Mouse (Mus musculus) right cerebral cortex, postnatal 10 days (tissue): ENCODE measurements around the gene Card19.

Source experiments
- DNase-seq, 2 experiments: peaks; one replicate each; pipeline ENCODE4 v3.0.0; 2021; ENCODE audit warnings: low spot score in 2 of 2

Card19 gene

DNA sequence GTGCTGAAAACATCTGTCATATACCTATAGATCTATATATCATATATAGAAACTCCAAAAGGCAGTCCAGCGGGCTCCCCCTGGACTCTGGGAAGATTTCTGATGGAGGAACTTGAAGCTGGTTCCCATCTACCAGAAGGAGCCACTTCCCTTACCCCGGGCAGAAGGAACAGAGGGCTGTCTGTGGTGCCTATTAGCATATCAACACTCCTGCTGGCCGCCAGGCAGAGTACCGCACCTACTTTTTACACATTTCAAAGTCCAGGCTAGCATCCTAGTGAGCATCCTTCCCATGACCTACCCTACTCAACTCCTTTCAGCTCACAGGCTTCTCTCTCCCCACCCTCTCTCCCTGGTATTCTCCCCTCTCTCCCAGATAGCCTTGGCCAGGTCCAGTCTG, 9.8 kb upstream of the Card19 start:
- no peak for DNase-seq

DNA sequence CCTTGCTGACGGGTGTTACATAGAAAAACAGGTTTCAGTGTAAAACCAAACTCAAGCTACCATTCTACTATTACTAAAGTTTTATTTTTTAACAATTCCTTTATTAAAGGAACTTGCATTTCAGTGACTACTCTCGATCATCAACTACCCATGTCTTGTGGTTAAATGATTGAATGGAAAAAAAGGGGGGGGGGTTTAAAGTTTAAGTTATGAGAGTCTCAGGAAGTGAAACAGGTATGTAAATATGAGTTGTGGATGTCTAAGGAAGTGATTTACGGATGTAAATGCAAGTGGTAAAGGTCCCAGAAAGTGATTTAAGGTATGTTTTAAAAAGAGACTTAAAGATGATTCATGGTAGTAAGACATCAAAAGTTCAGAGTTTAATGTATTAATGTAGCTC, 9.3 kb upstream of the Card19 start:
- DNase-seq = no peak

DNA sequence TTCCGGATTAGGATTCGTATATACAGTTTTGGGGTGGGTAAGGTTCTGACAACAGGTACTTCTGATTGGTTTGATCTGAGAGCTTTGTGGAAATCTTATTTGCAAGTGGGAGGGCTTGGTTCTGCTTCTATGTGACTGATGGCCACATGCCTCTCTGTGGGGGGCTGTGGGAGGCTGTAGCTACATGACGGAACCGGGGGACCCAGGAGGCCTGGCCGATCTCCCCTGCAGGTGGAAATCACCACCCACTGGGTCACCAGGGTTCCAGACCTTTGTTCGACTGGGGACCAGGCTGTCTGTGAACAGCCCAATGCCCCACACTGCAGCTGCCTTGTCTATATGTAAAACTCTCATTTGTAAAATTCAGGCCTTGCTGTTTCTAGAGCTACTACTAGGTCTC, 8.9 kb upstream of the Card19 start:
- no peak for DNase-seq

DNA sequence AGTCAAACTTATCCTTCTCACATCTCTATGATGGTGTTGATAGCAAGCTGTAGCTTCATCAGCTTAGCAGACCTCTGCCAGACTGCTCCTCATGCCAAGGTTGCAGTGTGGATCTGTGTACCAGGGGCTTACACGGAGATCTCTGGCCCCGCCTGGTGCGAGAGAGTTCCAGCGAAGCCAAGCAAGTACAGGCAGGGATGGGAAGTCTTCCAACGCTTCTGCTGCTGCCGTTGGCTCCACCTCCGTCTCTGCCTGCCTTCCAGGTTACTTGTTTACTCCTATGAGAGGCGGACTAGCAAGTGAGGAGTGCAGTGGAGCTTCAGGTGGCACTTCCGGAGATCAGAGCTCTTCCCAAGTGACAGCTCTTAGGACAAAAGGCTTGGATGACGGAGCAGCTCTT, 8.5 kb upstream of the Card19 start:
- no peak for DNase-seq

DNA sequence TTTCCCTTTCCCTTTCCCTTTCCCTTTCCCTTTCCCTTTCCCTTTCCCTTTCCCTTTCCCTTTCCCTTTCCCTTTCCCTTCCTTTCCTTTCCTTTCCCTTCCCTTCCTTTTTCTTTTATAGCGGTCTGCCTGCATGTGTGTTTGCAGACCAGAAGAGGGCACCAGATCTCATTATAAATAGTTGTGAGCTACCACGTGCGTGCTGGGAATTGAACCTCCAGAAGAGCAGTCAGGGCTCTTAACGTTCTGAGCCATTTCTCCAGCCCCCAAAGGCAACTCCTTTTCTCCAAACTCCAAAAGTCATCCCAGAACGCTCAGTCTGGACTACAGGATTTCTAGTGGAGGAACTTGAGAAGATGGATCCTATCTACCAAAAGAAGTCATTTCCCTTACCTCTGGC, 5.1 kb upstream of the Card19 start:
- no peak for DNase-seq

DNA sequence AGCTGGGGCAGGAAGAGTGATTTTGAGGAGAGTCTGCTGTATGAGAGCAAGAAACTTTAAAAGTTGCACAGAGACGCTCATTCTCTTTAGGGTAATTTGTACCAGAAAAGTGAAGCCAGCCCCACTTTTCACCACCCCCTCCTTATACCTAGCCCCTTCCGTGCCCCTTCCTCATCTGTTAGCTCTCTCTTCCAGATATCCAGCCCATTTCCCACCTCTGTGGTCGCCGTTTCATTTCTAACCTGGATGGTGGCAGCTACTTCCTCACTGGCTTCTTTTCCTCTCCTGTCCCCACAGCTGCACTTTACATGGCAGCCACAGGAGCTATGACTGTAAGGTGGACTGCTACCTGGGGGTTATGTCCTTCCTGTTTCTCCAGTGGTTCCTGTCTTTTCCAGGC, 3.5 kb upstream of the Card19 start:
- no peak for DNase-seq

DNA sequence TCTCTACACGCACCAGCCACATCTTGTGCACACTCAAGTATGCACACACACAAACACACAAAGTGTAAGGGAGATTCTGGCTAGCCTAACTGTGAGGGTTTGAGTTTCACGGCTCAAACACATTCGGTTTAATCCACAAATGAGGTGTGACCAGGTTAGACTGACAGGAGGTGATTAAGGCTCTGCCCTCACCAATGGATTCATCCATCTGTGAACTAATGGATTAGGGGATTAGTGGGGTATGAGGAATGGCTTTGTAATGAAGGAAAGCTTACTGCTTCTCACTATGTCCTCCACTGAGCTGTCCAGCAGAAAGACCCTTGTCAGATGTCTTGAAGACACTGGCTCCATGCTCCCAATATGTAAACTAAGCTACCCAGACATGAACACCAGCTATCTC, 2.8 kb upstream of the Card19 start:
- DNase-seq = no peak

DNA sequence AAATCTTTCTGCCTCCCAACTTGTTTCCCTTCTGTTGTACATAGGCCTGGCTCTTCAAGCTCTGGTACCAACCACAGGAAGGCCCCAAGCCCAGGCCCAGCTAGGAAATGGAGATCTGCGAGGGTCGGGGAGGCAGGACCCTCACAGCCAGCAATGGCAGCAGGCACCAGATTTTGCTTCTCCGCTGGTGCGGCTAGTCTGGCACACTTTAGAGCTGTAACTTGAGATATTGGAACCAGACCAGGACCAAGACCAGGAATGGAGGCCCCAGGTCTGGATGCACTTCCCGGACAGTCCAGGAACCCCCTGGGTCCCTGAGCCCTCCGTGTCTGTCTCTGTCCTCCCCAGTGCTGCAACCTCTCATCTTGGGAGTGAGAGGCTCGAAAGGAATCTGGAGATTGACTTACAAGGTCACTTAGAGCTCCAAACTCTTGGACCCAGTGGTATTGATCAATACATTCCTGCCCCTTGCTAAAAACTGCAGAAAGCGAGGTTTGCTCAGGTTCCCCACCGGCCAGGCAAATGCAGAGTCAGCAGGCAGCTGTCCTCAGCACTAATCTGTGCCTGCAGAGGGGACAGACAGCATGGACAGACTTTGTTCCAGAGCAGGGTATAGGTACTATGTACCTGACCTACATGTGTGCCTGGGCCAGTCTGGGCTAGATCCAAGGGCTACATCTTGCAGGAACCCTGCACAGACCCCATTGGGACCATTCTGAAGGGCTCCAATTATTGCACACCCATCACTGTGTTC, 1.1 kb upstream of the Card19 start:
- no peak for DNase-seq

DNA sequence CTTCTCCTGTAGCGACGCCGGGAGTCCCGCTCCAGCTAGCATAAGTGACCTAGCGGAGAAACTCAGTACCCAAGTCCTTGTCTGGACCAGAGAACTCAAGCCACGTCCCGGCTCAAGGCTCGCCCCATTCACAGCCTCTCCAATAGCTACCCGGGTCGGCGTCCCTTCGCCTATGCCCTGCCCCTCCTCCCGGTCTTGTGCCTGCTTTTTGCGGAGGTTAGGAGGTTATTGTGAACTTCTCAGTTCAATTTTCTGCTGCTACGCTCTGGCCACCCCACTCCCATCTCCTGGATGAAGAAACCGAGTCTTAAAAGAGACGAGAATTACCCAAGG, 349 bp upstream of the Card19 start:
- DNase-seq = no peak

DNA sequence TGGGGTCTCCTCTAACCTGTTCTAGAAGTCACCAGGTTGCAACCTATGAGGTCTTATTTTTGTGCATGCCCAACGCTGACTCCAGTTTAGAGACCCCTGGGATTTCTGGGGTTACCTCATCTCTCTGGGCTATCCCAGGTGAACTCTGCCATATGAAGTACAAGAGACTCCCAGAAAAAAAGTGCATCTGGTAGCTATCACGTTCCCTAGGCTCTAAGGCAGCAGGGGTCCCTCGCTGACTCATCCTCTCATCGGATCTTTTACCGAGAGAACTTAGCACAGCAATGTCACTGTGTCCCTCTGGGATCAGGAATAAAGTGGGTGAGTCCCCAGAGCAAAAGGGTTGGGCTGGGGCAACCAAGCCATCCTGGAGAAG, 721 bp downstream of the Card19 start:
- no peak for DNase-seq

DNA sequence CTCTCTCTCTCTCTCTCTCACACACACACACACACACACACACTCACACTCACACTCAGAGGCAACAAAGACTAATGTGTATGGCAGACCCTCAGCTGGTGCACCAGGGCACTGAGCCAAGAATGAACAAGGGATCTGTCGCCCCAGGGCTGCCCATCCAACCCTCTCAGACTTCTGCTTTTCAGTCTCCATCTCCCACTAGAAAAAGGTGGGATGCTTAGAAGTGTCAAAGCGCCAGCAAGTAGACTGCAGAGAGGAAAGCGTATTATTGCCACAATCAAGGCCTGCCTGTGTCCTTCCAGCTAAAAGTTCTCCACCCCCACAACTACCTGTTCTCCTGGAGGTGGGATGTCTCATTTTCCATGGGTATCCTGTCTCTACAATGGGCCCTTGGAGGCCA, 1.4 kb downstream of the Card19 start:
- DNase-seq = no peak

DNA sequence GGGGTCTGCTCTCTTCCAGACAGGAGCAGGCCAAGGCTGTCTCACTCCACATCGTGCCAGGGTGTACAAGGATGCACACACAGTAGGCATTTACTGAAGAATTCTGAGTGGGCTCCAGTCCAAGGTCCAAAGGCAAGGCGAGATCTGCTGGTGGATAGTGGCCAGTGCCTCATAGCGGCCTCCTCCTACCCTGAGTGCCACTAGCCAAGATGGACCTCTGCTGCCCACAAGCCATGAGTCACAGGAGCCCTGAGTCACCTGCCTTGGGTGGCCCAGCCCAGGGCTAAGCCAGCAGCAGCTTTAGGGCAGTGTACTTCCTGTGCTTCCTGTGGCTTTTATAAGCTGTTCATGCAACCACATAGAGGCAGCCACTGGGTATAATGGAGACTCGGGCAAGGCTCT, 2.3 kb downstream of the Card19 start:
- no peak for DNase-seq

DNA sequence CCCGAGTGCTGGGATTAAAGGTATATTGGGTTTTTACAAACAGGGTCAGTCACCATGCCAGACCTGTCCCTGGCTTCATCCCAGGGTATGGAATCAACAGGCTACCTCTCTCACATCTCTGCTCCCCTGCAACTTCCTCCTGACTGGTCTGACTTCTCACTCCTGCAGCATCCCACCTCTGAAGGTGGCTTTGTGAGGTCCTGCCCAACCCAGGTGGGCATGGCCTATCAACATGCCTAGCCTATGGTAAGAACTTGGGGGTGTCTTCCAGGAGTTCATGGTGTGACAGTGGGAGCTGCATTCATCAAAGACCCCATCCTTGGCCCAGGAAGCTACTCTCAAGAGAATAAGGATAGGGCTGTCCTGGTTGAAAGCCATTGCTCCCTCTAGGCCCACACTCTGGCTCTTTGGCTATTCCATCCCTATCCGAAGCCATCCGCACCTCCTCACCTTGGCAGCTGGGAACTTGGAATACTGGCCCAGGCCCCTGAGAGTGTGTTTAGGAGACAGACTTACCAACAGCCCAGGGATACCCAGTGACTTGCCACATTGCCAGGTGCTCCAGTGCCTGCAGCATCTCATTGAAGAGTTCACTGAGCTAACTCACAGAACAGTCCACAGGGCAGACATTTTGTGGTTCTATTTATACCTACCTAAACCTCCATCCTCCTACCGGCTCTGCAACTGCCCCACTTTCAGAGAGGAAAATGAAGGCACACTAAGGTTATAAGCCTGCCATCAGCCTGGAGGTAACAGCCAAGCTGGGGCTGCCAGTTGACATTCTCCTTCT, 2.9 kb downstream of the Card19 start:
- DNase-seq = no peak

DNA sequence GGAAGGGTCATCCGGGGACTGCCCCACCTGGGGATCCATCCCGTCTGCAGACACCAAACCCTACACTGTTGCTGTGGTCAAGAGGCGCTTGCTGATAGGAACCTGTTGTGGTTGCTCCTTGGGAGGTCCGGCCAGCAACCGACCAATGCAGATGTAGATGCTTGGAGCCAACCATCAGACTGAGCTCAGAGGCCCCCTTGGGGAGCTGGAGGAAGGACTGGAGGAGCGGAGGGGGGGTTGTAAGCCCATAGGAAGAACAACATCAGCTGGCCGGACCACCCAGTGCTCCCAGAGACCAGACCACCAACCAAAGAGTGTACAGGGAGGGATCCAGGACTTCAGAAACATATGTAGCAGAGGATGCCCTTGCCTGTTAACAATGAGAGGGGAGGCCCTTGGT, 6.5 kb downstream of the Card19 start:
- no peak for DNase-seq

DNA sequence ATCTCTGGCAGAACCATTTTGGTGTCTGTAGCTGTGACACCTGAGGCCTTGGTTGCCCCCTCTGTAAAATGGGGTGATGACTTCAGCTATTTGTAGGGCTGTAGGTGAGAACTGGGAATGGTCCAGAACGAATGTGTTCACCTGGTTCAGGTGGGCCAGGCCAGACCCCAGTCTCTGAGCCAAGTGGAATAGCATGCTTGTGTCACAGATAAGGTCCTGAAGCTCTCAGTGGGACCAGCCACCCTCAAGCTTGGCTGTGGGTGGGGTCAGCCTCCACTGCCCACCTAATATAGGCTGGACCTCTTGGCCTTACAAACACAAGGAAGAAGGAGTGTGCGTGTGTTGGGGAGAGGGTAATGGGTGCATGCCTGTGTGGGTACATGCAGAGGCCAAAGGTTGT, 9.5 kb downstream of the Card19 start:
- DNase-seq = no peak

DNA sequence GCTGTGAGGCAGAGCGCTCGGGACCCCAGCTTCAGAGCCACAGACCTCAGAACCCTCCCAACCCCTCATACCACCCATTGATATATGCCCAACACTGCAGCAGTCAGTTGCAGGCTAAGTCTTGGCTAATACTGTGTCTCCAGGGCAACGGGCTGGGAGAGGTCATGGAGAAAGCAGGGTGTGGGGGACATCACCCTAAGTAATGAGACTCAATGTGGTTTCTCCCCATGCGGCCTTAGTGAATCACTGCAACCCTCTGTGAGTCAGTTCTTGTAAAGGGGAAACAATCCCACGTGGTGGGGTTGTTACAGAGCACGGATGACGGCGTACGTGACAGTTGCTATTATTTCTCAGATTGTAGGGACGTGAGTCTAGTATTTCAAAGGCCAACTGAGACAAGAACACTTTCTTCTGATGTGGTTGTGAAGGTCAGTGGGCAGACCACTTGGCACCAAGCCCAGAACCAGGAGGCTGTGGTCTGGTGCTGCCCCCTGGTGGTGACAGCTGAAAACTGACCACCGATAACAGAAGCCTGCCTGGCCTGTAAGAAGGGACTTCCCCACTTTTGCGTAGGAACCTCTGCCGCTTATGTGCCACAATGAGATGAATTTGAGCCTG, 10.3 kb downstream of the Card19 start:
- DNase-seq = peak; percentile 83 to 86

DNA sequence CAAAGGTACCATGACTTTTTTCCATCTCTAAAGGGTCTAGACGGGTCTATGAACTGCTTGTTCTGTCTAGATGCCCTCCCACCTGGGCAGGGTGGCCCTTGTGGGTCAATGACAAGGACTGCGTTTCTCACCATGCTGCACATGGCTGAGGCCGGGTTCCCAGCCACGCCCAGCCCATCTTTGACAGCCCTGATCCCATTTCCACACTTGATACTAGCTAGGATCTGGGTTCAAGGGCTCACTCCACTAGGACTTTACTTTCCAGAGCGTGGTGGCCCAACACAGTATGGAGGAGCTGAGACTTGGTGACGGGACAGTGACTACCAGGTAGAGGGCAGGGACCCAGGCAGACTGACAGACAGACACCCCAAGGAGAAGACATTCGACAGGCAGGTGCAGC, 13.3 kb downstream of the Card19 start:
- no peak for DNase-seq

DNA sequence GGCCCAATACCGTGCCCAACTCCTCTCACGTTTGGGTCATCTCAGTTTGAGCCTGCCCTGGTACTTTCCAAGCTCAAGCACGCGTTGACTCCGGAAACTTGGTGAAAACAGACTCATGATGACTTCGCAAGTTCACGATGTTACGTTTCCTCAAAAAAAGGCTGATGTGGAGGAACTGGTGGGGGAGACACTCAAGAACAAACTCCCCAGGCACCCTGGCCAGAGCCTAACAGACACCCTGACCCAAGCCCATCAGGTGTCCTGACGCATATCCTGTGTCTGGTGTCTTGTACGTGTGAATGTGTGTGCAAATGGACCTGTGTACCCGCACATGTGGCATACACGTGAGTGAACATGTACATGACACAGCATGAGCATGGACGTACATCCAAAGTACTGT, 15.1 kb downstream of the Card19 start:
- DNase-seq = no peak

DNA sequence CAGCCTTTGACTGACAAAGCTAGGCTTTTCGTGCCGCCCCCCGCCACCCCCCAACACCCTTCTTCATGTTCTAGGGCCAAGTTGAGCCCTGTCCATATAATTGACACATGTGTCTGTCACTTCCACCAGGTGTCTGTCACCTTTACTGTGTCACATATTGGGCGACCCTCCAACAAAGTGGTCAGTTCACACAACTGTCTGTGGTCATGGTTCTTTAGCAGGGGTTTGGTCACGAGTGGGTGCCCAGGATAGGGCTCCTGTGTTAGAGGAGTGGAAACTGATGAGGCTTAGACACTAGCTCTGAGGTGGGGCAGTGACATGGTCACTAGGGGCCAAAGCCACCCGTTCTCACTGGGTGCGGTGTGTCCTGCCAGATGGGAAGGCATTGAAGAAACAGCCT, 15.9 kb downstream of the Card19 start:
- DNase-seq = no peak

DNA sequence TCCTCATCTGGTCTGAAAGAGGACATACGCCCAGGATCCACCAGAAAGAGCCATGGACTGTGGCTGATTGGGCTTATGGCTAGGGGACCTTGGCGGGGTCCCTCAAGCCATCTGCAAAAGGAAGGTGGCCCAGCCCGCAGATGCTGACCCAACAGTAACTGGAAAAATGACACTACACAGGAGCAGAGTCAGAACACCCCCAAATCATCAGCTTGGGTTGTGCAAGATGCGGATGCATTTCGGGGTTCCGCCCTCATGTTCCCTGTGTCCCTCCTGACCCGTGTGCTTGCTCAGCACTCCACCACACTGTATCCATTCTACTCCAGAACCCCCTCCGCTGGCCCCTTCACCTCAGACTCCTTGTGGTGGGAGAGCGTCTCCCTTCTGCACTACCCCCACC, 17.1 kb downstream of the Card19 start:
- DNase-seq = no peak

DNA sequence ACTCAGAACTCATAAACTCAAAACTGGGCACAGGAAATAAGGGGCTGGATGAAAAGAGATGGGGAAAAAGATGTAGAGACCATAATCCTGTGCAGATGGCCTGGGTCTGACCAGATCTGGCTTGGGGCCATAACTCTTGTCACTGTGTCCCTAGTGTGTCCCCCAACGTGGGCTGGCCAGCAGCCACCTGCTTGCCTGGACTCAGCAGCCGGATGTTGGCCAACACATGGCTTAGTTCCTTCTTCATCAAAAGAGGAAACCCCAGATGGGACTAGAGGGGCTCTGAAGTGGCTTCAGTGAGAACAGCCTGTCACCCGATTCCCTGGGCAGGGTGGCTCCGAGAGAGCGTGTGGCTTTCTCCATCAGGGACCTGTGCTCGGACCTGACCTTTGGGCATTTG, 19.1 kb downstream of the Card19 start:
- peak; percentile 79 to 80 for DNase-seq

DNA sequence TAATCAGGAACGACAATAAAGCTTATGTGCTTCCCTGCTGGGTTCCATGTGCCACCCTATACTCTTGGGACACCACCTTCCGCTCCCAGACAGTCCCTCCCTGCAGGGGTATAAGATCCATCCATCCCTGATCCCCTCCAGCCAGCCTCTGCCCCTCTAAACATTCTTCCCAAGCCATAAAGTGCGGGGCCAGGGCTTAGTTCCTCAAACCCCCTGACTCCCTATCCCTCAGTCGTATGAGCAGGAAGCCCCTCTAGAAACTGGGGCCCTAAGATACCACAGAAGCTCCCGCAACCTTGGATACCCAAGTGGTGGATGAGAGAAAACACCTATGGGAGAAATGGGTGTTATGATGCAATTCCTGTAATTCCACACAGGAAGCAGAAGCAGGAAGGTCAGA, 19.6 kb downstream of the Card19 start:
- no peak for DNase-seq

DNA sequence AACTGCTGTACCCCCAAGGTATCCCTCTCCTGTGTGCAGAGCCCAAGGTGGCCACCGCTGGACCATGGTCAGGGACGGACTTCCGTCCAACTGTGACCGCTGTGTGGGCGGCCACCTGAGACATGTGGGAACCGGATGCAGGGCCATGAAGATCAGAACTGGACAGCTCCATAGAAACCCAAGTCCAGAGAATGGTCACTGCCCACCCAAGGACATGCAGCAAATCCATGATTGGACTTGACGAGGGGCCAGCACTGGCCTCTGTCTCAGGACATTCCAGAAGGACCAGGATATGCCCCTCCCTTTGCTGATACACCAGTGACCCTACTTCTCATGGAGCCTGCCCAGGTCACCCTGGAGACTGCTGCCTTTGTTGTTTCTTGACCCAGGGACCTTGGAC, 20.2 kb downstream of the Card19 start:
- no peak for DNase-seq
